Mouse (Mus musculus) 416B (cell line): ENCODE measurements around the gene Klk13.
"Not testable (repeated sequence)": the region's sequence is repeated elsewhere in the genome, so short reads cannot be mapped to it uniquely, and the experiment has no call there.

ENCODE experiments used
- DNase-seq: peaks from one replicate; pipeline ENCODE4 v3.0.0; 2011; ENCODE audit warnings: low read depth

Gene Klk13

GRCm38 (mm10) chr7:43712267-43712666 is at the start of gene Klk13:
Gene Klk13 (plus strand): TSS chr7:43712567.
- DNase-seq, result no peak

DNA sequence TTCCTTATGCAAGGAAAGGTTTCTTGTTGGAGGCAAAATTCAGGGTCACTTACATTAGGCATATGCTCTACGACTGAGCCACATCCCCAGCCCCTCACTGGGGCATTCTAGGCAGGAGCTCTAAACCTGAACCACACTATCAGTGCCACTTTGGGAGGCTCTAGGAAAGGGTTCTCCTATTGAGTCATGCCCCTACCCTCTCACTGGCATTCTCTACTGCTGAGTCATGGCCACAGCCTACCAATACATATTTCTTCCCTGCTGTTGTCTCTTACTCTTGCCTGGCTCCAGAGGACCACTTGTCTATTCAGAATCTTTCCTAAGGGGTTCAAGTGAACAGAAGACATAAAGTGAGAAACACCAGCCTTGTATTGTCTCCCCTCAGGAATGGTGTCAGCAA is 49.6 kb upstream of the Klk13 start:
- peak; percentile 39 for DNase-seq

DNA sequence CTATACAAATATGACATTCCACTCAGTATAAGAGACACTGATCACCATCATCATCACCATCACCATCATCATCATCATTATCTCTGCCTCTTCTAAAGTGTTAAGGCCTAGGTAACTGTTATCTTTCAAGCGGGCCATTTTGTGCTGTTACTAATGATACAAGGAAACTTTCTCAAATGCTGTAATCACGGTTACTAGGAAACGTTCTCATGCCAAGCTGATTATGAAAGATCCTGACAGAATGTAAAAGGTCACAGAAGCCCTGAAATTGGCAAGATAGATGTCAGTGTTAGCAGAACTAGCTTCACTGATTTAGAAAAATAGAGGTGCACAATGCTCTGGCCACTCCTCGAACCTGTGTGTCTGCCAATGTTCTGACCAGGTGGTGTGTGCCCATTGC is 45.1 kb upstream of the Klk13 start:
- DNase-seq, result not testable (repeated sequence)

DNA sequence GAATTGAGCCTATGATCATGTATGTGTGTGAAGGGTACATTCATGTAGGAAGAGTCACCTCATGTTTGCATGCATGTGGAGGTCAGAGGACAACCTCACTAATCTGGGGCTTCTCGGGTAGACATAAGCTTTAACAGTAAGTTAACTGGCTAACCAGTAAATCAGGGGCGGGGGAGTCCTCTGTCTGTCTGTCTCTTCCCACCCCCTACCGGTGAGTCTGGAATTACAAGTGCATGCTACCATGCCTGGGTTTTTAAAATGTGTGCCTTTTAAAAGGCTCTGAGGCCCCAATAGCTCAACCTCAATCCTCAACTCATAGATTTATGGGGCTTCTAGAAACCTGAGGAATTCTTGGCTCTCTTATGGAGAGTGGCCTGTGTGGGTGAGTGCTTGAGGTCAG is 43.8 kb upstream of the Klk13 start:
- DNase-seq, result peak; percentile 23

GRCm38 (mm10) chr7:43671064-43671808 is 41.1 kb upstream of the Klk13 start:
- DNase-seq, result no peak

GRCm38 (mm10) chr7:43671809-43672580 is 40.4 kb upstream of the Klk13 start, which contains the start of gene Ctu1:
Gene Ctu1 (plus strand): TSS chr7:43672016.
- DNase-seq, result peak; percentile 96

GRCm38 (mm10) chr7:43672581-43673260 is 39.6 kb upstream of the Klk13 start:
- DNase-seq, result peak; percentile 18

- DNase-seq, result no peak
Observed at GRCm38 (mm10) chr7:43675091-43675490, 37.3 kb upstream of the Klk13 start.

GRCm38 (mm10) chr7:43678517-43678916 is 33.9 kb upstream of the Klk13 start:
- peak; percentile 48 for DNase-seq

GRCm38 (mm10) chr7:43680960-43681359 is 31.4 kb upstream of the Klk13 start:
- DNase-seq, result peak; percentile 54

DNA sequence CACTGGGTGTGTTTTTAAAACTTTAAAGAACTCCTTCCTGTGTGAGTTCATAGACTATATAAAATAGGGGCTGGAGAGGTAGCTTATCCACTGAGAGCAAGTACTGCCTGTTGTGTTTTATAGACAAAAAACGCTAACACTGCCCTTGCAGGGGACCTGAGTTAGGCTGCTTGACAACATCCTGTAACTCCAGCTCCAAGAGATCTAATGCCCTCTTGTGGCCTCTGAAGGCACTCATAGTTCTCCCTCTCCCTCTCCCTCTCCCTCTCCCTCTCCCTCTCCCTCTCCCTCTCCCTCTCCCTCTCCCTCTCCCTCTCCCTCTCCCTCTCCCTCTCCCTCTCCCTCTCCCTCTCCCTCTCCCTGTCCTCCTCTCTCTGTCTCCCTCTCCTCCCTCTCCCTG is 29.9 kb upstream of the Klk13 start:
- peak; percentile 44 for DNase-seq

- DNase-seq, result no peak
Observed at GRCm38 (mm10) chr7:43685088-43685487, 27.3 kb upstream of the Klk13 start.

DNA sequence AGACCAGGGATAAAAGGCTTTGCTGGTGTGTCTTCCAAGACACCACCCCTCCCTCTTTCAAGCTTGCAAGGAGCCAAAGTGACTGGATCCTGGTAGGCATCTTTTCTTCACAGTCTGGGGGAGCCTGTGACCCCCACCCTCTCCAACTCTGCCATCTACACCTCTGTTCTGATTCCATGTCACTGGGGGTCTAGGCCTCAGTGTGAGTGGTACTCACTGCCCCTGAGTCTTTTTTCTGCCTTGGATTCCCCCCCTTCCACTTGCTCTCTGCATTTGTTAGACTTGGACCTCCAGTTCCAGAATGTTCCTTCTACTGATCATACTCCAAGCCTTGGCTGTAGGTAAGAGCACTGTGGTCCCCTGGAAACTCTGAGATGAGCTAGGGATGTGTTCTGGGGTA is 22.2 kb upstream of the Klk13 start, which contains the start of gene Klk14:
Klk14 (plus strand) TSS at position 301 of the 400 bp plus-strand sequence.
- DNase-seq, result no peak

GRCm38 (mm10) chr7:43710031-43710430 is 2.3 kb upstream of the Klk13 start:
- DNase-seq, result no peak

DNA sequence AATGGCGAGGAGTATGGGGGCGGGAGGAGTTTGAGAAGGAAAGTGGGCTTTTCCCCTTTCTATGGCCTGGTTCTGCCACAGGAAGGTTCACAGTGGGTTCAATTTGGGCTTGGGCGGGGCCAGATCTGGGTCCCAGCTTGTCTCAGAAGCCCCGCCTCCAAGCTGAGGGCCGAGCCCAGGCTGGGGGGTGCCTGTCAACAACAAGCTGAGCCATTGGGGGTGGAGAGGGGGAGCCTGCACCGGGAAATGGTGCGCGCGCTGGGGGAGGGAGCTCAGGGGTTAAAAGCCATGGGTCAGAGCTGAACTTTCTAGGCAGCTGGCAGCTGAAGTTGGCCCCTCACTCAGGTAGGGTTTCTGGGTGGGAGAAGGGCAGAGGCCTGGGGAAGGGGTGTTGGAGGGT is 550 bp downstream of the Klk13 start:
- no peak for DNase-seq

- no peak for DNase-seq
Observed at GRCm38 (mm10) chr7:43713741-43714351, 1.5 kb downstream of the Klk13 start.

GRCm38 (mm10) chr7:43747788-43748187 is 35.4 kb downstream of the Klk13 start:
- peak; percentile 10 for DNase-seq

- DNase-seq, result no peak
Observed at GRCm38 (mm10) chr7:43752806-43753205, 40.4 kb downstream of the Klk13 start.

DNA sequence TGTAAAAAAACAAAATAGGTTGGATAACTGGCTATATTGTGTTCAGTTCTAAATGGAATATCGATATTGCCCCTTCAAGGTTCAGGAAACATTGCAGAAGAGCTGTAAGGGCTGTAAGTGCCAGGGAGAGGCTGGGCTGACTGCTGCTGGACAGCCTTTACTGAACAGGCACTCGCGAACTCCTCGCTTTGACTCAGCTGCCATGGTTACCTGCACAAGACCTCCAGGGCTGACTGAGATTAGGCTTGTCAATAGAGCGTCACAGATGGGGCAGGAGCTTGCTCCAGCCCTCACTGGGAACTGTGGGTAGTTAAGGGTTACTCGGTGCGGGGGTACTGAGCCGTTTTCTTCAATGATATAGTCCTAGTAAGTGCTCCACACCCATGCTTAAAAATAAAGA is 54.1 kb downstream of the Klk13 start:
- no peak for DNase-seq

DNA sequence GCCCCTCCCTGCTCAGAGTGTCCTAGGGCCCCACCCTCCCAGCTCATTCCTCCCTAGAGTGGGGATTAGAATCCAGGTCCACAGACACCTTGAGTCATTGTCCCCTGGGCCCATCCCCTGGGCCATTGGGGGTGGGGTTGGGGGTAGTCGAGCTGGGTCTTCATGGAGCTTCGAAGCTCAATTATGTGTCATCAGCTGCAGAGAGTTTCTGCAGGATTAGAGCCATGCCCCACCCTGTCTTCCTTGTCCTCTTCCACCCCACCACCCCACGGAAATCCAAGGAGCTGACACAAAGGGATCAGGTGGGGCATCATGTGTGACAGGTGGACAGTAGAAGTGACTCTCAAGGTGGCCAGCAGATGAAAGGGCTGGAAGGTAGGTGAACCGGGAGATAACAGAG is 56.2 kb downstream of the Klk13 start, which contains the start of gene Klk12:
Klk12 (plus strand) TSS at position 301 of the 400 bp plus-strand sequence.
- no peak for DNase-seq

- no peak for DNase-seq
Observed at GRCm38 (mm10) chr7:43769636-43770035, 57.3 kb downstream of the Klk13 start.

DNA sequence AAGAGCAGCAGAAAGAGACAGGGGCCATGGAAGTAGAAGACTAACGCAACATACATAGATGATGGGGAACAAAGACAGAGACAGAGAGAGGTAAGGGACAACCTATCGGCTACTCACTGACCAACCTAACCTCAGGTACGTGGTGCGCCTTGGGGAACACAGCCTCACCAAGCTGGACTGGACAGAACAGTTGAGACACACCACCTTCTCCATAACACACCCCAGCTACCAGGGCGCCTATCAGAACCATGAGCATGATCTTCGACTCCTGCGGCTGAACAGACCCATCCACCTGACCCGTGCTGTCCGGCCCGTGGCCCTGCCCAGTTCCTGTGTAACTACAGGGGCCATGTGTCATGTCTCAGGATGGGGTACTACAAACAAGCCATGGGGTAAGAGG is 58.3 kb downstream of the Klk13 start:
- no peak for DNase-seq
